Comparison of ENCODE assay signal across 10 mouse cellular contexts in genomic region chr4:22367368-22367767, GRCm38 (mm10). TPM values are rescaled to one million over a fixed set of nuclear protein-coding genes. Genes with fewer than 3 reads are reported as not detected.
DNase-seq lines count a peak whose midpoint lies in the region; ATAC-seq and TF ChIP-seq lines count a peak whose summit lies in the region.
"Had no signal": no experiment of that assay in that cellular context is flagged by ENCODE, and none has a peak within 500 bp of the region (broad histone marks: within the 10 kb centered on the region; RNA-seq: fewer than 3 reads in every experiment).

No protein-coding gene starts in this region.

- H3K27me3 ChIP-seq in hindbrain, postnatal 0 days (ENCODE audit: insufficient read depth, low read length): no peaks in the 10 kb centered on the region
- no peaks in the 10 kb centered on the region for H3K27me3 ChIP-seq in hindbrain, embryonic 13.5 days
- H3K27me3 ChIP-seq in forebrain, postnatal 0 days (ENCODE audit: insufficient read depth, low read length): no peaks in the 10 kb centered on the region

- H3K27ac ChIP-seq in hindbrain, postnatal 0 days: no peak overlapping the region
- H3K27ac ChIP-seq in hindbrain, embryonic 13.5 days: no peak overlapping the region
- no peak overlapping the region for H3K27ac ChIP-seq in forebrain, postnatal 0 days (ENCODE audit: low read depth, low read length)

- H3K9me3 ChIP-seq in hindbrain, postnatal 0 days (ENCODE audit: low read length): no peaks in the 10 kb centered on the region
- H3K9me3 ChIP-seq in hindbrain, embryonic 13.5 days: no peaks in the 10 kb centered on the region
- no peaks in the 10 kb centered on the region for H3K9me3 ChIP-seq in forebrain, postnatal 0 days (ENCODE audit: low read length)

- peak; percentile 72 for ATAC-seq in hindbrain, postnatal 0 days
- ATAC-seq in hindbrain, embryonic 13.5 days (ENCODE audit: low FRiP score): no peak
- peak; percentile 74 for ATAC-seq in forebrain, postnatal 0 days
- no peak; the same call in 1 of the 2 replicates for ATAC-seq in granulocyte monocyte progenitor cell, adult 5-6 weeks (replicated peaks; ENCODE audit: poor library complexity, severe bottlenecking)

- H3K4me1 ChIP-seq in hindbrain, postnatal 0 days (ENCODE audit: insufficient read depth, low read length): no peaks in the 10 kb centered on the region
- no peaks in the 10 kb centered on the region for H3K4me1 ChIP-seq in hindbrain, embryonic 13.5 days (replicated peaks)
- no peaks in the 10 kb centered on the region for H3K4me1 ChIP-seq in forebrain, postnatal 0 days (ENCODE audit: insufficient read depth)

- no peak overlapping the region for H3K4me3 ChIP-seq in hindbrain, postnatal 0 days (ENCODE audit: low read length)
- H3K4me3 ChIP-seq in hindbrain, embryonic 13.5 days: no peak overlapping the region
- no peak overlapping the region for H3K4me3 ChIP-seq in forebrain, postnatal 0 days (ENCODE audit: low read depth, low read length)

- peak; percentile 61 for TF ChIP-seq CTCF in hindbrain, postnatal 0 days (IDR thresholded peaks at IDR 0.05; ENCODE audit: low read depth)
- TF ChIP-seq CTCF in forebrain, postnatal 0 days (IDR thresholded peaks at IDR 0.05; ENCODE audit: low read depth): peak; percentile 63

- no peak overlapping the region for H3K4me2 ChIP-seq in hindbrain, postnatal 0 days (ENCODE audit: low read depth, low read length)
- no peak overlapping the region for H3K4me2 ChIP-seq in hindbrain, embryonic 13.5 days
- H3K4me2 ChIP-seq in forebrain, postnatal 0 days (ENCODE audit: low read depth): no peak overlapping the region

- WGBS in hindbrain, postnatal 0 days: 50% methylated on average over 5 of the region's 5 CpGs
- 56% methylated on average over 5 of the region's 5 CpGs for WGBS in hindbrain, embryonic 13.5 days
- 51% methylated on average over 5 of the region's 5 CpGs for WGBS in forebrain, postnatal 0 days

- DNase-seq in hindbrain, postnatal 0 days (ENCODE audit: low spot score): peak; percentile 27
- DNase-seq in 3T3-L1 (ENCODE audit: low read depth, low spot score) (peak; percentile 13), ES-CJ7 (ENCODE audit: low read depth, low spot score) (peak; percentile 54)
- no peak for DNase-seq in forebrain, postnatal 0 days
- DNase-seq in urinary bladder, adult 2 months (ENCODE audit: low spot score): no peak
- DNase-seq in cerebellum, adult 8-10 months: no peak
- DNase-seq: kidney, postnatal 4 days; thymus, adult 18-20 months had no signal

- H3K36me3 ChIP-seq in hindbrain, postnatal 0 days (ENCODE audit: insufficient read depth, low read length): no peaks in the 10 kb centered on the region
- H3K36me3 ChIP-seq in hindbrain, embryonic 13.5 days: no peaks in the 10 kb centered on the region
- H3K36me3 ChIP-seq in forebrain, postnatal 0 days (ENCODE audit: insufficient read depth): no peaks in the 10 kb centered on the region

- H3K9ac ChIP-seq in hindbrain, postnatal 0 days (replicated peaks; ENCODE audit: low read length): no peak overlapping the region
- H3K9ac ChIP-seq in hindbrain, embryonic 13.5 days: no peak overlapping the region
- H3K9ac ChIP-seq in forebrain, postnatal 0 days: no peak overlapping the region

RNA-seq across cellular contexts. Expression of gene Fbxl4, which starts 10.0 kb away (rescaled TPM):
- 29.3 and 39.2 TPM in 2 replicates for total RNA-seq in hindbrain, postnatal 0 days (2014; rRNA removed)
- 16.3 and 18.9 TPM in 2 replicates for polyA plus RNA-seq in hindbrain, postnatal 0 days (2015; fragmentation: Nextera tagmentation; extraction: Ambion mirVana)
- polyA plus RNA-seq in hindbrain, embryonic 13.5 days (2015; fragmentation: Nextera tagmentation; extraction: Ambion mirVana): 13.2 and 13.5 TPM in 2 replicates
- 26.0 and 26.7 TPM in 2 replicates for total RNA-seq in forebrain, postnatal 0 days (2014; rRNA removed)
- 10.9 and 13.7 TPM in 2 replicates for polyA plus RNA-seq in forebrain, postnatal 0 days (2015; fragmentation: Nextera tagmentation; extraction: Ambion mirVana)
- 6.0 and 10.6 TPM in 2 replicates for total RNA-seq in granulocyte monocyte progenitor cell, adult 5-6 weeks (2014; fragmentation: Nextera tagmentation)
- 6.6 and 7.5 TPM in 2 replicates for total RNA-seq in granulocyte monocyte progenitor cell, adult 5-6 weeks (2017)
- polyA plus RNA-seq in urinary bladder, adult 2 months (2012; rRNA removed): 18.1 and 22.1 TPM in 2 replicates

Comparison
In these comparisons a context has a peak if more than half of its experiments do, and no peak if none do; other contexts are left out.
1. ATAC-seq: peak in hindbrain, postnatal 0 days (single experiment) and forebrain, postnatal 0 days (single experiment); none in hindbrain, embryonic 13.5 days (single experiment) and granulocyte monocyte progenitor cell, adult 5-6 weeks (single experiment).
2. DNase-seq: peak in hindbrain, postnatal 0 days (single experiment), 3T3-L1 (single experiment) and ES-CJ7 (single experiment); none in forebrain, postnatal 0 days (single experiment), urinary bladder, adult 2 months (single experiment) and cerebellum, adult 8-10 months (single experiment).